19 mouse cellular contexts compared by ENCODE assay signal in genomic region chr8:113820983-113821587, GRCm38 (mm10). TPM values are rescaled to one million over a fixed set of nuclear protein-coding genes. Genes with fewer than 3 reads are reported as not detected.
DNase-seq lines count a peak whose midpoint lies in the region; ATAC-seq and TF ChIP-seq lines count a peak whose summit lies in the region.
"Had no signal": no experiment of that assay in that cellular context is flagged by ENCODE, and none has a peak within 500 bp of the region (broad histone marks: within the 10 kb centered on the region; RNA-seq: fewer than 3 reads in every experiment).

No protein-coding gene starts in this region.

- no peak overlapping the region for H3K9ac ChIP-seq in heart, embryonic 12.5 days
- no peak overlapping the region for H3K9ac ChIP-seq in lung, embryonic 14.5 days
- H3K9ac ChIP-seq in intestine, embryonic 15.5 days, result no peak overlapping the region
- H3K9ac ChIP-seq: limb, embryonic 12.5 days had no signal

- no peaks in the 10 kb centered on the region for H3K9me3 ChIP-seq in heart, embryonic 12.5 days (replicated peaks)
- H3K9me3 ChIP-seq in lung, embryonic 14.5 days (ENCODE audit: low read depth, low read length), result no peaks in the 10 kb centered on the region
- H3K9me3 ChIP-seq in intestine, embryonic 15.5 days, result no peaks in the 10 kb centered on the region
- H3K9me3 ChIP-seq: heart, embryonic 10.5 days; hindbrain, embryonic 10.5 days; limb, embryonic 12.5 days had no signal

- no peaks in the 10 kb centered on the region for H3K4me1 ChIP-seq in heart, embryonic 12.5 days (replicated peaks)
- H3K4me1 ChIP-seq in lung, embryonic 14.5 days (ENCODE audit: insufficient read depth), result no peaks in the 10 kb centered on the region
- no peaks in the 10 kb centered on the region for H3K4me1 ChIP-seq in lung, adult 2 months (ENCODE audit: control insufficient read depth, insufficient read depth, low read length)
- H3K4me1 ChIP-seq in intestine, embryonic 15.5 days (replicated peaks), result 0 out of 2 replicates have a peak, but pooled peaks cover 4% of the 10 kb centered on the region
- H3K4me1 ChIP-seq: heart, embryonic 10.5 days; hindbrain, embryonic 10.5 days had no signal

- TF ChIP-seq CTCF in lung, embryonic 14.5 days (IDR thresholded peaks at IDR 0.05; ENCODE audit: low read depth), result no peak
- no peak for TF ChIP-seq CTCF in lung, adult 2 months (IDR thresholded peaks at IDR 0.05; ENCODE audit: insufficient read depth, low read length)

- no peak overlapping the region for H3K4me3 ChIP-seq in heart, embryonic 12.5 days
- no peak overlapping the region for H3K4me3 ChIP-seq in lung, embryonic 14.5 days (ENCODE audit: low read depth, low read length)
- no peak overlapping the region for H3K4me3 ChIP-seq in lung, adult 2 months (replicated peaks; ENCODE audit: extremely low read depth, low read depth, low read length)
- H3K4me3 ChIP-seq in intestine, embryonic 15.5 days (replicated peaks), result no peak overlapping the region
- H3K4me3 ChIP-seq in myocyte, result no peak overlapping the region
- H3K4me3 ChIP-seq: heart, embryonic 10.5 days; hindbrain, embryonic 10.5 days; limb, embryonic 12.5 days had no signal

- no peaks in the 10 kb centered on the region for H3K36me3 ChIP-seq in heart, embryonic 12.5 days
- no peaks in the 10 kb centered on the region for H3K36me3 ChIP-seq in lung, embryonic 14.5 days (ENCODE audit: insufficient read depth)
- H3K36me3 ChIP-seq in intestine, embryonic 15.5 days, result no peaks in the 10 kb centered on the region
- H3K36me3 ChIP-seq in myocyte (ENCODE audit: control insufficient read depth, insufficient read depth), result no peaks in the 10 kb centered on the region
- H3K36me3 ChIP-seq: heart, embryonic 10.5 days; hindbrain, embryonic 10.5 days; limb, embryonic 12.5 days had no signal

- no peak for DNase-seq in heart, adult 18-20 months
- DNase-seq in lung, embryonic 14.5 days, result peak; percentile 45
- no peak for DNase-seq in lung, adult 2 months
- no peak for DNase-seq in cerebellum, adult 9-10 months
- DNase-seq in layer of hippocampus, adult 9-11 months, result no peak
- DNase-seq: adrenal gland, adult 2 months; cerebellum, postnatal 36 days; gastrocnemius, postnatal 10 days; lung, adult 18-20 months; right cerebral cortex, adult 18-20 months; thymus, adult 18-20 months had no signal

- no peak overlapping the region for H3K27ac ChIP-seq in heart, embryonic 12.5 days (ENCODE audit: poor library complexity, severe bottlenecking)
- H3K27ac ChIP-seq in lung, embryonic 14.5 days (ENCODE audit: low read depth), result no peak overlapping the region
- H3K27ac ChIP-seq in intestine, embryonic 15.5 days, result no peak overlapping the region
- H3K27ac ChIP-seq: heart, embryonic 10.5 days; hindbrain, embryonic 10.5 days; limb, embryonic 12.5 days had no signal

- no peaks in the 10 kb centered on the region for H3K79me2 ChIP-seq in myocyte (ENCODE audit: control insufficient read depth, insufficient read depth)

- no peak for TF ChIP-seq POLR2A in lung, adult 2 months (IDR thresholded peaks at IDR 0.05; ENCODE audit: borderline replicate concordance, extremely low read depth, low read depth, low read length)
- TF ChIP-seq POLR2A in myocyte (IDR thresholded peaks at IDR 0.05; ENCODE audit: insufficient read length, low read depth), result no peak

- WGBS in heart, embryonic 12.5 days, result 44% methylated on average over 16 of the region's 16 CpGs
- WGBS in lung, embryonic 14.5 days, result 26% methylated on average over 16 of the region's 16 CpGs
- WGBS in lung, adult 2 months, result 48% methylated on average over 16 of the region's 16 CpGs
- 23% methylated on average over 16 of the region's 16 CpGs for WGBS in intestine, embryonic 15.5 days

- H3ac ChIP-seq in myocyte (ENCODE audit: control insufficient read depth, insufficient read length), result no peak overlapping the region

- no peak for ATAC-seq in heart, embryonic 12.5 days (ENCODE audit: insufficient number of reproducible peaks, low FRiP score)
- peak; percentile 76; the same call in 1 of the 2 replicates for ATAC-seq in lung, embryonic 14.5 days (ENCODE audit: insufficient read depth)
- ATAC-seq in intestine, embryonic 15.5 days, result peak; percentile 72
- ATAC-seq: forebrain, embryonic 16.5 days had no signal

- peak overlapping the region; percentile 12; the same call in 1 of the 2 replicates for H3K4me2 ChIP-seq in heart, embryonic 12.5 days
- H3K4me2 ChIP-seq in lung, embryonic 14.5 days, result peak overlapping the region; percentile 27; the same call in 1 of the 2 replicates
- H3K4me2 ChIP-seq in intestine, embryonic 15.5 days (replicated peaks), result peak overlapping the region; percentile 31; the same call in 1 of the 2 replicates
- H3K4me2 ChIP-seq in myocyte (ENCODE audit: low read depth), result peak overlapping the region; percentile 67
- H3K4me2 ChIP-seq: limb, embryonic 12.5 days had no signal

- 0 out of 2 replicates have a peak, but pooled peaks cover 3% of the 10 kb centered on the region for H3K27me3 ChIP-seq in heart, embryonic 12.5 days (replicated peaks)
- H3K27me3 ChIP-seq in lung, embryonic 14.5 days (ENCODE audit: insufficient read depth, low read length), result no peaks in the 10 kb centered on the region
- H3K27me3 ChIP-seq in intestine, embryonic 15.5 days (replicated peaks), result no peaks in the 10 kb centered on the region
- H3K27me3 ChIP-seq in myocyte (ENCODE audit: control insufficient read depth, insufficient read depth, insufficient read length), result no peaks in the 10 kb centered on the region

TF ChIP-seq in myocyte, 11 proteins besides CTCF, POLR2A, EP300 and RAD21:
- TF ChIP-seq SRF (IDR thresholded peaks at IDR 0.05; ENCODE audit: control insufficient read depth, insufficient read length, low read depth) (no peak), USF1 (IDR thresholded peaks at IDR 0.05; ENCODE audit: low read depth) (no peak), CEBPB (IDR thresholded peaks at IDR 0.05; ENCODE audit: insufficient read depth, poor library complexity, severe bottlenecking) (no peak), POLR2AphosphoS2 (IDR thresholded peaks at IDR 0.05; ENCODE audit: insufficient read length, low read depth) (no peak), REST (IDR thresholded peaks at IDR 0.05; ENCODE audit: insufficient read depth, insufficient read length) (no peak), TCF12 (IDR thresholded peaks at IDR 0.05; ENCODE audit: insufficient read depth, poor library complexity, severe bottlenecking) (no peak), TCF3 (IDR thresholded peaks at IDR 0.05; ENCODE audit: insufficient read length, low read depth) (no peak), MYOG (IDR thresholded peaks at IDR 0.05; ENCODE audit: control insufficient read depth in 1 of 3, insufficient read depth in 1 of 3, insufficient read length in 2 of 3, low read depth in 2 of 3) (no peak), MYOD1 (IDR thresholded peaks at IDR 0.05; ENCODE audit: control insufficient read depth in 1 of 3, insufficient read length in 2 of 3, low read depth in 2 of 3) (no peak), MAX (IDR thresholded peaks at IDR 0.05; ENCODE audit: low read depth) (no peak), E2F4 (IDR thresholded peaks at IDR 0.05; ENCODE audit: insufficient read depth) (no peak)
TF ChIP-seq in myocyte: peak in this region for 0.

RNA-seq across cellular contexts. Expression of gene Adamts18, which starts 27.5 kb away (rescaled TPM):
- polyA plus RNA-seq in heart, embryonic 12.5 days (2016; fragmentation: Nextera tagmentation; extraction: Ambion mirVana), result 0.50 and 0.89 TPM in 2 replicates
- under 1 TPM in 1 of 2 experiments, not detected in 1; 0.13 TPM for total RNA-seq in heart, adult 18-20 months (2021)
- polyA plus RNA-seq in lung, embryonic 14.5 days (2014; fragmentation: Nextera tagmentation; extraction: Ambion mirVana), result 11.5 and 13.1 TPM in 2 replicates
- polyA plus RNA-seq in lung, adult 2 months (2012; rRNA removed), result 0.06 TPM in 1 of 2 replicates, not detected in the other
- polyA plus RNA-seq in intestine, embryonic 15.5 days (2015; fragmentation: Nextera tagmentation; extraction: Ambion mirVana), result 0.45 and 0.48 TPM in 2 replicates
- not detected for polyA plus RNA-seq in myocyte (2012; fragmentation: generic; extraction: Trizol)
- total RNA-seq: adrenal gland, adult 2 months; neutrophil, adult 5-6 weeks had no signal

Comparison
In these comparisons a context has a peak if more than half of its experiments do, and no peak if none do; other contexts are left out.
1. H3K4me2 ChIP-seq: peak in every context shown above with its lines; median percentile 67 in myocyte; 31 in intestine, embryonic 15.5 days; 27 in lung, embryonic 14.5 days; 12 in heart, embryonic 12.5 days.